Mouse (Mus musculus) olfactory bulb, adult 2 months (tissue): ENCODE measurements at regions not wholly inside any gene's neighbourhood (a gene's known extent, or its start where the extent isn't known, plus 50 kb on each side); places are given as distances from the start of the nearest gene placed in this dataset.

ENCODE experiments used
- H3K27ac ChIP-seq: fragments of 200-500 bp; 2 replicates; pipeline ENCODE4 v1.5.1; 2012; ENCODE audit warnings: low read depth, low read length; ENCODE audit not compliant: insufficient read depth
- H3K4me1 ChIP-seq: fragments of 200-500 bp; 2 replicates; pipeline ENCODE4 v1.6.1; 2012; ENCODE audit warnings: low read length; ENCODE audit not compliant: control insufficient read depth, insufficient read depth
- H3K4me3 ChIP-seq: fragments of 200-500 bp; 2 replicates; pipeline ENCODE4 v1.5.1; 2012; ENCODE audit warnings: mild to moderate bottlenecking, low read depth, low read length, moderate library complexity; ENCODE audit not compliant: insufficient read depth
- CTCF ChIP-seq: fragments of 200-500 bp; IDR thresholded peaks from 2 replicates; pipeline ENCODE4 v1.5.1; 2012; ENCODE audit warnings: low read depth, mild to moderate bottlenecking, low read length, moderate library complexity; ENCODE audit not compliant: insufficient read depth
- POLR2A ChIP-seq: fragments of 200-500 bp; IDR thresholded peaks from 2 replicates; pipeline ENCODE4 v1.6.1; 2012; ENCODE audit warnings: mild to moderate bottlenecking, low read depth, low read length, moderate library complexity; ENCODE audit not compliant: insufficient read depth
- WGBS: fragments of 180-500 bp; shearing (Covaris S2); methylation state at CpG from one replicate; pipeline ENCODE4 v1.1.7; 2018; 5-methylcytosine and 5-hydroxymethylcytosine counted together

GRCm38 (mm10) chr5:4697346-4698095 lies 60.3 kb downstream of the Fzd1 start:
- 52% methylated on average over 4 of the region's 4 CpGs for WGBS
- H3K4me1 ChIP-seq = no peaks in the 10 kb centered on the region
- no peak overlapping the region for H3K27ac ChIP-seq
- H3K4me3 ChIP-seq = no peak overlapping the region
- no peak for TF ChIP-seq CTCF
- no peak for TF ChIP-seq POLR2A

GRCm38 (mm10) chr5:4696701-4697100 lies 61.1 kb downstream of the Fzd1 start:
- TF ChIP-seq POLR2A (no peak), CTCF (no peak)
- no peaks in the 10 kb centered on the region for H3K4me1 ChIP-seq
- H3K4me3 ChIP-seq = no peak overlapping the region
- H3K27ac ChIP-seq = no peak overlapping the region

GRCm38 (mm10) chr5:4689130-4689529 lies 68.7 kb downstream of the Fzd1 start:
- H3K27ac ChIP-seq = no peak overlapping the region
- H3K4me1 ChIP-seq = no peaks in the 10 kb centered on the region
- 83% methylated on average over 2 of the region's 2 CpGs for WGBS
- no peak for TF ChIP-seq CTCF
- no peak for TF ChIP-seq POLR2A
- H3K4me3 ChIP-seq = no peak overlapping the region

GRCm38 (mm10) chr5:4675316-4675715 lies 82.5 kb downstream of the Fzd1 start:
- H3K4me1 ChIP-seq = no peaks in the 10 kb centered on the region
- TF ChIP-seq CTCF = no peak
- TF ChIP-seq POLR2A = no peak
- H3K27ac ChIP-seq = no peak overlapping the region
- WGBS = 95% methylated on average over 2 of the region's 2 CpGs
- no peak overlapping the region for H3K4me3 ChIP-seq

GRCm38 (mm10) chr5:4666381-4666780 lies 91.5 kb downstream of the Fzd1 start:
- no peak overlapping the region for H3K27ac ChIP-seq
- TF ChIP-seq POLR2A = no peak
- no peak for TF ChIP-seq CTCF
- H3K4me3 ChIP-seq = no peak overlapping the region
- no peaks in the 10 kb centered on the region for H3K4me1 ChIP-seq
- 87% methylated on average over 12 of the region's 12 CpGs for WGBS

- H3K4me1 ChIP-seq = no peaks in the 10 kb centered on the region
- WGBS = 91% methylated on average over 9 of the region's 9 CpGs
- H3K27ac ChIP-seq = no peak overlapping the region
- H3K4me3 ChIP-seq = no peak overlapping the region
- no peak for TF ChIP-seq POLR2A
- no peak for TF ChIP-seq CTCF
Observed at GRCm38 (mm10) chr5:4665978-4666377, 91.9 kb downstream of the Fzd1 start.

GRCm38 (mm10) chr5:4664918-4665317 lies 92.9 kb downstream of the Fzd1 start:
- Histone ChIP-seq H3K4me1 (no peaks in the 10 kb centered on the region), H3K27ac (no peak overlapping the region), H3K4me3 (no peak overlapping the region)
- 67% methylated on average over 4 of the region's 4 CpGs for WGBS
- no peak for TF ChIP-seq CTCF
- TF ChIP-seq POLR2A = no peak

- H3K4me3 ChIP-seq = no peak overlapping the region
- H3K4me1 ChIP-seq = no peaks in the 10 kb centered on the region
- 64% methylated on average over 10 of the region's 10 CpGs for WGBS
- TF ChIP-seq CTCF = no peak
- no peak for TF ChIP-seq POLR2A
- H3K27ac ChIP-seq = no peak overlapping the region
Observed at GRCm38 (mm10) chr5:4664488-4664887, 93.3 kb downstream of the Fzd1 start.

GRCm38 (mm10) chr5:4662198-4662585 lies 95.6 kb downstream of the Fzd1 start:
- 69% methylated on average over 6 of the region's 6 CpGs for WGBS
- TF ChIP-seq POLR2A (no peak), CTCF (no peak)
- H3K27ac ChIP-seq = no peak overlapping the region
- no peak overlapping the region for H3K4me3 ChIP-seq
- no peaks in the 10 kb centered on the region for H3K4me1 ChIP-seq

GRCm38 (mm10) chr5:4661420-4662197 lies 96.2 kb downstream of the Fzd1 start:
- no peak overlapping the region for H3K27ac ChIP-seq
- no peaks in the 10 kb centered on the region for H3K4me1 ChIP-seq
- no peak overlapping the region for H3K4me3 ChIP-seq
- WGBS = 60% methylated on average over 12 of the region's 12 CpGs
- TF ChIP-seq POLR2A (no peak), CTCF (no peak)
